Mouse (Mus musculus) megakaryocyte progenitor cell, adult 5-6 weeks (primary cell): ENCODE results near the gene Pknox2. TPM values are rescaled to one million over a fixed set of nuclear protein-coding genes. Genes with fewer than 3 reads are reported as not detected.

Experiments
- ATAC-seq: replicated peaks from 2 replicates; pipeline ENCODE4 v1.8.0; 2016; ENCODE audit warnings: mild to moderate bottlenecking, moderate TSS enrichment, inconsistent platforms; ENCODE audit not compliant: poor library complexity
- total RNA-seq, 2 experiments: library from RNA; stranded (forward) in 1 of 2; stranded (reverse) in 1 of 2; fragments of 157-497, 149-512 nt in 1 of 2; fragments of 200-1000 nt in 1 of 2; gene quantifications; 2 replicates each; pipeline versions ENCODE4 v1.2.3 to v1.2.4; 2015 to 2017

Gene Pknox2
- total RNA-seq, 2 experiments from 2014 or later, result not detected

DNA sequence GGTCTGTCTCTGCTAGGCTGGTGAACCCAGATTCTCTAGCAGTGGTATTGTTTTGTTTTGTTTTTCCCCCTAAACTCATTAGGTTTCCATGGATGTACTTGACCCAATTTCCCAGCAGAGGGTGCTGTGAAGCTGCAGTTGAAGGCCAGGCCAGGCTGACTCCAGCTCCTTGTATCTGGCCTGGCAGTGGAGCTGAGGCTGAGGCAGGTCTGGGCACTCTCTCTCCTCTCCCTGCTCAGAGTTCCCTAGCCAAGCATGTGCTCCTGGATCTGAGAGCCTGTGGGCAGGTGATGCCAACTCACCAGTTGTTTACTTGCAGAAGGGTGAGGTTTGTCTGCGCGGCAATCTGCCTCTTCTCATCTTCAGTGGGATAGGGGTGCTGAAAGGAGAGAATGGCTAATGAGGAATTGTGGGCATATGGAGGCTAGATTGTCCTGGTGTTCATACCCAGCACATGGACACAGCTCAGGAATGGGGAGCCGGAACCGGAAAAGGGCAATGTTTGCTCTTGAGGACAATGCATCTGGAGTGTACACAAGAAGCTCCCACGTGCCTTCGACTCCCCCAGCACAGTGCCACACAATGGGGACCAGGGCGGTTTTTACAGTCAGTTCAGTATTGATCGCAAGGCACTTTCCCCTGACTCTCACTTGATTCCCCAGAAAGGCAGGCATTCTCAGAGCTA is 252.1 kb downstream of the Pknox2 start:
- peak; percentile 66 for ATAC-seq

GRCm38 (mm10) chr9:36894242-36894641 is 253.0 kb downstream of the Pknox2 start:
- no peak for ATAC-seq

- no peak for ATAC-seq
These were observed 253.7 kb downstream of the Pknox2 start for GRCm38 (mm10) chr9:36893413-36893990.

GRCm38 (mm10) chr9:36890552-36890951 is 256.7 kb downstream of the Pknox2 start:
- ATAC-seq, result peak; percentile 85

GRCm38 (mm10) chr9:36885237-36885636 is 262.0 kb downstream of the Pknox2 start:
- no peak for ATAC-seq

GRCm38 (mm10) chr9:36883569-36883968 is 263.6 kb downstream of the Pknox2 start:
- ATAC-seq, result no peak

GRCm38 (mm10) chr9:36882034-36882745 is 265.0 kb downstream of the Pknox2 start:
- no peak for ATAC-seq

GRCm38 (mm10) chr9:36881615-36882014 is 265.6 kb downstream of the Pknox2 start:
- no peak for ATAC-seq

GRCm38 (mm10) chr9:36876787-36877186 is 270.4 kb downstream of the Pknox2 start:
- ATAC-seq, result no peak

DNA sequence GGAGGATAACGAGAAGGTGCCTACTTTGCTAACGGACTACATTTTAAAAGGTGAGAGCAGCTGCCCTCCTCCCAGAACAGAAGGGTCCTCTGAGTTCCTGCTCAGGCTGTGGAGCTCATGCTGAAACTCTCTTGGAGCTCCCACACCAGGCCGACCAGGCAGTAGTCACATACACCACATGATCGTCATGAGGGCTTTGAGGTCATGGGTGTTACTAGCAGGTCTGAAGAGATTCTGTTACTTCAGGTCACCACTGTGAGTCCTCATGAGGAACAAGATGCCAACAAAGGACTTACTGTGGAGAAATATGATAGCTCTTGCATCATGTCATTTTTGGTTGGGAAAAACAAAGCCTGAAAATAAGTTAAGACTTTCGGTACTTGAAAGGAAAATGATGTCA is 270.9 kb downstream of the Pknox2 start:
- ATAC-seq, result no peak

DNA sequence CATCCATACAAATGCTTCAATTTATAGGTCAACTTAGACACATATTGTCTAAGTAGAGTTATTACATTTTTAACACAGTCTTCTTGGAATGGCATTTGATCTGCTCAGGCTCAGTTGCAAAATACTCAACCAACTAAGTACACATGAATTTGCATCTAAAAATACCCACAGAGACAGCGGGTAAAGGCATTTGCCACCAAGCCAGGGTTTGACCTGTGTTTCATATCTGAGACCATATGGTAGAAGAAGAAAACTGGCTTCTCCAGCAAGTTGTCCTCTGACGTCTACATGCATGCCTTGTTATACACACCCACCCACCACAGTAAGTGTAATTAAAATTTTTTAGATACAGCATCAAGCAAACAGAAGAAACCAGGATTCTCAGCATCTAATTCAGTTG is 273.4 kb downstream of the Pknox2 start:
- no peak for ATAC-seq

DNA sequence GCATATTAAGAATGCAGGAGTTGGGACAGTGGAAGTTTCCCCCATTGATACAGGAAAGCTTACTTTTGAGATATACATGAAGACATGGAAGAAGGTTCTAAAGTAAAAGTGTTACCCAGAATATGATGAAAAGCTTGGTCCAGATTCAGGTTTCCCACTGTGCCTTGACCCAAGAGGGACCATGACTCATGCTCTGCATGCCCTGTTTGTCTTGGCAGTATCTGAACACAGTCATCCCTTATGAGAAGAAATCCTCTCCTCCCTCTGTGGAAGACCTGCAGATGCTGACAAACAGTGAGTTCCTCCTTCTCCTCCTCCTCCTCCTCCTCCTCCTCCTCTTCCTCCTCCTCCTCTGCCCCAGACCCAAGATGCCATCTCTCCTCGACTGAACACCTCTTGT is 276.9 kb downstream of the Pknox2 start:
- ATAC-seq, result no peak

- no peak for ATAC-seq
These were observed 278.5 kb downstream of the Pknox2 start for GRCm38 (mm10) chr9:36868662-36869061.

DNA sequence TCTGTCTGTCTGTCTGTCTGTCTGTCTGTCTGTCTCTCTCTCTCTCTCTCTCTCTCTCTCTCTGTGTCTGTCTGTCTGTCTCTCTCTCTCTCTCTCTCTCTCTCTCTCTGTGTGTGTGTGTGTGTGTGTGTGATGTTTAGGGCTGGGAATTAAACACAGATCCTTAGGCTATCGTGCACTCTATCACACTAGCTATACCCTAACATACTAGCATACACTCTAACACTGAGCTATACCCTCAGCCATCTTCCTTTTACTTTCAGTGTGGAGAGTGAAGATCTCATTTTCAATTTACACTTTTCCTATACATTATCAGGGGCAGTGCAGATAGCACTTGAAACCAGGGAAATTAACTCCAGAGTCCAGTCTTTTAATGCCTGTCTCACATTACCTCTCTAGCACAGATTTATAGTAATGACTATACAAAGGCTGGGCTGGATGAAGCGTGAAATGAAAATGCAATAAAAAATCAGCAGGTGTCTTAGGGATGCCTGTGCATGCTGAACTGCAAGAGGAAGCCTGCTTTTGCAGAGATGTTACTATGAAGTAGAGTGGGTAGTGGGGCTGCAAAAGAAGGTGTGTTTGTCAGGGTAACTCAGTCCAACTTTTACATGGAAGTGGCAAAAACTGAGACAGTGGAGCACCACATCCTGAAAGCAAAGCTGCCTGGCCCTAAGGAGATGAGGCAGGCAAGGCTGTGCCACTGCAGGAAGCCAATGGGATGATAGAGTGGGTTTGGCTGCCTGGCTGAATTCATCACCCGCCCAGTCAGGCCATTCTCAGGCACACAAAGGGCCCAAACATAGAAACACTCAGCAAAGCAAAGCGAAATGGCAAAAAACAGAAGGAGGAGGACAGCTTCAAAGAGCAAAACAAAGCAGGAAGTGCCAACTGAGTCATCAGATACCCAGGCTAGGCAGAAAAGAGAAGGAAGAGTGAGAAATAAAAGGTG is 282.1 kb downstream of the Pknox2 start:
- ATAC-seq, result no peak

GRCm38 (mm10) chr9:36863694-36864093 is 283.5 kb downstream of the Pknox2 start:
- no peak for ATAC-seq

DNA sequence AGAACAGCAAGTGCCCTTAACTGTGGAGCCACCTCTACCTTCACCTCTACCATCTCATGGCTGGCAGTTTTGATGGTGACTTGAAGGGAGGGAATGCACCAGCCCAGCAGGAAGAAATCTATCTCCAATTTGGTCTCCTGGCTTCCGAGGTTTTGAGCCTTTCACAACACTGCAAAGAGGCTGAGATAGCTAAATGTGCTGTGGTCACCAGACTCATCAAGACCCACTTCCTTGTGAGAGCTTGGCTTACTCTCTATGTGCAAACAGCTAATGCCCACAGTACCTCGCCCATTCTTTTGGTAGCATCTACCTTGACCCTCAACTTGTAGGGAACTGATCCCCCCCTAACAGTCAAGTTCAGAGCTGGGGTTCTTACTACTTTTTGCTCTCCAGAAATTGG is 284.6 kb downstream of the Pknox2 start:
- no peak for ATAC-seq

- ATAC-seq, result no peak
These were observed 288.5 kb downstream of the Pknox2 start for GRCm38 (mm10) chr9:36858677-36859076.

DNA sequence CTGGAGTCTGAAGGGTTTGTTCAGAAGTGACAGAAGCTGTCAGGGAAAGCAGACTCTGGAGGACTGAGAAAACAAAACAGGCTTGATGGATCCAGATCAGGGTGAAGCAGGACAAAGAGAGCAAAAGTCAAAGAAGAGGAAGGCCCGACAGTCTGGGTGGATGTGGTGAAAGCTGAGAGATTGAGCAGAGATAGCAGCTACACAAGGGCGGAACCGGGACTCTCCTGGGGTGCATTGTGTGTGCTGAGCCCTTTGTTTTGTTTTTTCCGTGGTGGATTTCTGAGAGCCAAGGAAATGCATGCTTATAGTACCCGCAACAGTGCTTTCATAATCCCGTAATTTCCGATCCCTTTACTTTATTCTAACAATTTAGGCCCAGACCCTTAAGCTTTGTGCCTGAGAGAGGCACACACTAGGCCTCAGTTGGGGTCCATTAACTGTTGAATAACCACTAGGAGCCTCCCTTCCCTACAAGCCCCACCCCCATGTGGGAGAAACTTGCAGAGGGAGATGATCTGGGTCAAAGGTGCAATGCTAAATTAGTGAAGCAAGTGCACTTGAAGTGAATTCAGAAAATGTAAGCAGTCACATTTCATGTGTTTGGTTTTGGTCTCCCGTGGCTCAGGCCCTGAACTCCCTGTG is 289.6 kb downstream of the Pknox2 start:
- no peak for ATAC-seq

- no peak for ATAC-seq
These were observed 290.9 kb downstream of the Pknox2 start for GRCm38 (mm10) chr9:36856351-36856750.

DNA sequence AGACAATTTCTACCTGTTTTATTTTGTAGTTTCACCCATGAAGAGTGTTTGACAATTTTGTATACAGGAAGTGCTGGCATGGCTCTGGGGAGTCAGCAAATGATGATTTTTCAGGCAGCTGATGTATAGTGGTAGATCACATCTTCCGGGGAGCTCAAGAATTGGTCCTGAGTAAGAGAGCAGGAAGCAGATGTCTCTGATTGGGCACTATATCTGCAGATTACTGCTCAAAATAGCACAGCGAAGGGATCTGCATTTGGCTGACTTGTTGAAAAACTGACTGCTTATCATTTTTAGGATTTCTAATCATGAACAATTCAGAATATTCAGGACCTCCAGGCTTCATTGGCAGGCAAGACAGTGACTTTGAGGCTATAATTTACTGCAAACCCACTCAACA is 295.0 kb downstream of the Pknox2 start:
- ATAC-seq, result no peak

- ATAC-seq, result no peak
These were observed 297.1 kb downstream of the Pknox2 start for GRCm38 (mm10) chr9:36850091-36850490.
